Mouse (Mus musculus) testis, adult 2 months (tissue): ENCODE data around the gene Bgn.

ENCODE experiments used
- CTCF ChIP-seq: fragments of 200-500 bp; IDR thresholded peaks from 2 replicates; pipeline ENCODE4 v1.5.1; 2012; ENCODE audit warnings: low read depth, mild to moderate bottlenecking, inconsistent platforms, low read length, moderate library complexity; ENCODE audit not compliant: control insufficient read depth, insufficient read depth, insufficient replicate concordance
- POLR2A ChIP-seq: fragments of 200-500 bp; IDR thresholded peaks from 2 replicates; pipeline ENCODE4 v1.6.1; 2012; ENCODE audit warnings: low read depth, mild to moderate bottlenecking, inconsistent platforms, low read length, moderate library complexity; ENCODE audit not compliant: control insufficient read depth

- TF ChIP-seq CTCF (peak; percentile 59; the same call in 1 of the 2 replicates), POLR2A (no peak)
Observed at GRCm38 (mm10) chrX:73451949-73452348, 31.5 kb upstream of the Bgn start.
